Mouse (Mus musculus) liver, embryonic 13.5 days (tissue): ENCODE results near the gene Ciapin1. TPM values are rescaled to one million over a fixed set of nuclear protein-coding genes. Genes with fewer than 3 reads are reported as not detected.

ENCODE experiments used
- ATAC-seq: fragments of 200-750 bp; cut with Nextera tagmentation; 2 replicates; pipeline ENCODE4 v1.8.0; 2017; ENCODE audit warnings: low read depth, mild to moderate bottlenecking, moderate number of reproducible peaks, moderate library complexity
- DNase-seq: peaks from one replicate; pipeline ENCODE4 v3.0.0; 2022
- H3K27ac ChIP-seq: fragments of 300-500 bp; sonication (generic); 2 replicates; pipeline ENCODE4 v1.5.1; 2015; ENCODE audit warnings: moderate library complexity, mild to moderate bottlenecking, inconsistent platforms
- H3K27me3 ChIP-seq: fragments of 300-500 bp; sonication (generic); 2 replicates; pipeline ENCODE4 v1.6.1; 2015; ENCODE audit warnings: mild to moderate bottlenecking, inconsistent platforms
- H3K36me3 ChIP-seq: fragments of 300-500 bp; sonication (generic); 2 replicates; pipeline ENCODE4 v1.6.1; 2015; ENCODE audit warnings: mild to moderate bottlenecking, inconsistent platforms
- H3K4me1 ChIP-seq: fragments of 300-500 bp; sonication (generic); replicated peaks from 2 replicates; pipeline ENCODE4 v1.6.1; 2015; ENCODE audit warnings: inconsistent platforms
- H3K4me2 ChIP-seq: fragments of 300-500 bp; sonication (generic); 2 replicates; pipeline ENCODE4 v1.6.1; 2015; ENCODE audit warnings: inconsistent platforms, mild to moderate bottlenecking, moderate library complexity
- H3K4me3 ChIP-seq: fragments of 300-500 bp; sonication (generic); replicated peaks from 2 replicates; pipeline ENCODE4 v1.5.1; 2015; ENCODE audit warnings: mild to moderate bottlenecking, inconsistent platforms
- H3K9ac ChIP-seq: fragments of 300-500 bp; sonication (generic); 2 replicates; pipeline ENCODE4 v1.6.1; 2015; ENCODE audit warnings: mild to moderate bottlenecking, inconsistent platforms
- H3K9me3 ChIP-seq: fragments of 300-500 bp; sonication (generic); replicated peaks from 2 replicates; pipeline ENCODE4 v1.6.1; 2016; ENCODE audit warnings: inconsistent platforms
- WGBS: fragments of 180-500 bp; shearing (Covaris S2); methylation state at CpG from one replicate; pipeline ENCODE4 v1.1.7; 2015; ENCODE audit not compliant: insufficient replicate concordance; 5-methylcytosine and 5-hydroxymethylcytosine counted together
- polyA plus RNA-seq: library from polyadenylated mRNA; unstranded; fragments of >200 nt; fragmentation: Nextera tagmentation; extraction: Ambion mirVana; gene quantifications from 2 replicates; pipeline ENCODE4 v1.2.1, GENCODE M21; 2015

Gene Ciapin1
- polyA plus RNA-seq, 1 experiment from 2014 or later, result 68.0 TPM

DNA sequence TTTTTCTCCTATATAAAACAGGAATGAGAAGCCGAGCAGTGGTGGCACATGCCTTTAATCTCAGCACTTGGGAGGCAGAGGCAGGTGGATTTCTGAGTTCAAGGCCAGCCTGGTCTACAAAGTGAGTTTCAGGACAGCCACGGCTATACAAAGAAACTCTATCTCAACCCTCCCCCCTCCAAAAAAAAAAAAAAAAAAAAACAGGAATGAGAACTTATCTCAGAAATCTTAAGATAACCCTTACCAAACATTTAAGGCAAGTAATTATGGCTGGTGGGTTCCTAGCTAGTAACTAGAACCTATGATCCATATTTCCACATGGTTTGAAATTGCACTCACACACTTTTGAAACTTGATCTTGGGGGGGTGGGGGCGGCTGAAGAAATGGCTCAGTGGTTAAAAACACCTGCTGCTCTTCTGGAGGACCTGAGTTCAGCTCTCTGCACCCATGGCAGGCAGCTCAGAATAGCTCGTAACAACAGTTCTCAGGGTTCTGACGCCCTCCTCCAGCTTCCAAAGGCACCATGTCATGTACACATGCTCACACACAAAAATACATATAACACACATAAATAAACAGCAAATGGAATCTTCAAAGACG, 52.1 kb downstream of the Ciapin1 start:
- DNase-seq (no peak), ATAC-seq (no peak)
- Histone ChIP-seq H3K4me3 (no peak overlapping the region), H3K9me3 (no peaks in the 10 kb centered on the region), H3K27ac (peak overlapping the region; percentile 99), H3K27me3 (peaks cover 17% of the 10 kb centered on the region), H3K36me3 (no peaks in the 10 kb centered on the region), H3K9ac (0 out of 2 replicates have a peak overlapping the region, but pooled peaks have one; percentile 63), H3K4me1 (peaks cover 66% of the 10 kb centered on the region), H3K4me2 (peak overlapping the region; percentile 54; the same call in 1 of the 2 replicates)
- 63% methylated on average over 6 of the region's 6 CpGs for WGBS

DNA sequence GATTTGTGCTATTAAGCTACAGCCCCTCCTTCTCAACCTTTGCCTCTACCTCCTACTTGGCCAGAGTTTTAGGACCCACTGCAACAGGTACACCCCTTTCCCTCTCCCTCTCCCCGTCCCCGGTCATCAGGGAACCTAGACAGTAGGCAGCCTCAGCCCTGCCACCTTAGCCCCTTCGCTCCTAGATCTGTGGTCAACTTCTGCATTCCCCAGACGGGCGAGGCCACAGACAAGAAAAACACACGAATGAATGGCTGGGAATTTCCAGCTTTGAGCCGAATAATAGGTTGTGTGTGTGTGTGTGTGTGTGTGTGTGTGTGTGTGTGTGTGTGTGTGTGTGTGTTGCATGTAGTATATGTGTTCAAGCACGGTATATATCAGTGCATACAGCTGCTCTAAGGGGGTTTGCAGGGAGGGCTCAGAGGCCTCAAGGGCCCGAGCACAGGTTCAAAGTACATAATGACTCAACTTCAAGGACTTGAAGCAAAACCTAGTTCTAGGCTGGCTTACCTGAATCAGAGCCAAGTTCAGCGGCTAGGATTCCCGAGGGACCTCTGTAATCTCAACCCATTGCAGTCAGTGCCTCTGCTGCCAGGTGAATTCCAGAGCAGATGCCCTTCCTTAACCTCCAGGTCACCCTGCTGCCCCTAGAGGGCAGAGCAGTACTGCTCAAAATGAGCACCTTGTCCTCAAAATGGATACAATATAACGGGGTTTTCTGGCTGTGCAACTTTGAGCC, 52.7 kb downstream of the Ciapin1 start:
- peak overlapping the region; percentile 99; the same call in 1 of the 2 replicates for H3K27ac ChIP-seq
- no peak overlapping the region for H3K4me2 ChIP-seq
- peaks cover 18% of the 10 kb centered on the region for H3K27me3 ChIP-seq
- H3K4me3 ChIP-seq, result no peak overlapping the region
- no peak for ATAC-seq
- H3K9ac ChIP-seq, result no peak overlapping the region
- no peaks in the 10 kb centered on the region for H3K9me3 ChIP-seq
- no peaks in the 10 kb centered on the region for H3K36me3 ChIP-seq
- peak; percentile 57 for DNase-seq
- H3K4me1 ChIP-seq, result peaks cover 73% of the 10 kb centered on the region
- 52% methylated on average over 12 of the region's 12 CpGs for WGBS

DNA sequence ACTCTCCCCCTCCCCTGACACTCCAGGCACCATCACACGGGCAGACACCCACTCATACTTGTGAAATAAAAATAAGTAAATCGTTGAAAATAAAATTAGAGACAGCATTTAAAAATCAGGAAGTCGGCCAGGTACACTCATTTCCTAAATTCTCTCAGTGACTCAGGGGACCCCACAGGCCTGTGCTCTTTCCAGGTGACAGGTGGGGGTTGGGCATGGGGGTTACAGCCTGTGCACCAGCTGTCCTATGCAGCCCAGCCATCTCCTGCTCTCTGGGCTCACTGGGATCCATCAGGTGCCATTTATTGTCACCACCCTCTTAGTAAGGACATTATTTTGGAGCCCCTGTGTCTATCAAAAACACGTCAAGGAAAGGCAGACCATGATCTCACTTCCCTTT, 54.3 kb downstream of the Ciapin1 start:
- no peak overlapping the region for H3K4me2 ChIP-seq
- peaks cover 19% of the 10 kb centered on the region; the same call in 1 of the 2 replicates for H3K27me3 ChIP-seq
- 31% methylated on average over 4 of the region's 4 CpGs for WGBS
- no peaks in the 10 kb centered on the region for H3K9me3 ChIP-seq
- no peak for ATAC-seq
- no peaks in the 10 kb centered on the region for H3K36me3 ChIP-seq
- H3K4me3 ChIP-seq, result no peak overlapping the region
- no peak overlapping the region for H3K27ac ChIP-seq
- DNase-seq, result no peak
- H3K4me1 ChIP-seq, result peaks cover 75% of the 10 kb centered on the region
- no peak overlapping the region for H3K9ac ChIP-seq

DNA sequence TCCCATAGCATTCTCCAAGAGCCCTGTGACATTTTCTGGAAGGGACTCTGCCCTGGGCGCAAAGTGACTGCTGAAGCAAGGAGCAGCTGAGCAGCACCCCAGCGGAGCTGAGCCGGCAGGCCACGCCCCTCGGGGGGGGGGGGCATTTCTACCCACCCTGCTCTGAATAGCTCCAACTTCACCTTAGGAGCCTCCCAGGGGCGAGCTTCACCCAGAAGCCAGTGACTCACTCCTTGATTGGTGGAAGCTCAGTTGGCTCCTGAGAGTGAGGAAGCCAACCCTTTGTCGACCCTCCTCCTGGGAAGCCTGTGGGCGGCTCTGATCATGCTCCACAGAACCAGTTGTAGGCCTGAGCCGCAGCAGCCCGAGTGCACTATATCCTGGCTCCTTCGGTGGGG, 56.3 kb downstream of the Ciapin1 start:
- H3K9me3 ChIP-seq, result no peaks in the 10 kb centered on the region
- peak overlapping the region; percentile 28; the same call in 1 of the 2 replicates for H3K9ac ChIP-seq
- 15% methylated on average over 11 of the region's 11 CpGs for WGBS
- no peak overlapping the region for H3K4me3 ChIP-seq
- no peaks in the 10 kb centered on the region for H3K36me3 ChIP-seq
- H3K27me3 ChIP-seq, result peaks cover 34% of the 10 kb centered on the region; the same call in 1 of the 2 replicates
- no peak overlapping the region for H3K27ac ChIP-seq
- DNase-seq (no peak), ATAC-seq (no peak)
- H3K4me1 ChIP-seq, result peaks cover 63% of the 10 kb centered on the region
- no peak overlapping the region; the same call in 1 of the 2 replicates for H3K4me2 ChIP-seq

DNA sequence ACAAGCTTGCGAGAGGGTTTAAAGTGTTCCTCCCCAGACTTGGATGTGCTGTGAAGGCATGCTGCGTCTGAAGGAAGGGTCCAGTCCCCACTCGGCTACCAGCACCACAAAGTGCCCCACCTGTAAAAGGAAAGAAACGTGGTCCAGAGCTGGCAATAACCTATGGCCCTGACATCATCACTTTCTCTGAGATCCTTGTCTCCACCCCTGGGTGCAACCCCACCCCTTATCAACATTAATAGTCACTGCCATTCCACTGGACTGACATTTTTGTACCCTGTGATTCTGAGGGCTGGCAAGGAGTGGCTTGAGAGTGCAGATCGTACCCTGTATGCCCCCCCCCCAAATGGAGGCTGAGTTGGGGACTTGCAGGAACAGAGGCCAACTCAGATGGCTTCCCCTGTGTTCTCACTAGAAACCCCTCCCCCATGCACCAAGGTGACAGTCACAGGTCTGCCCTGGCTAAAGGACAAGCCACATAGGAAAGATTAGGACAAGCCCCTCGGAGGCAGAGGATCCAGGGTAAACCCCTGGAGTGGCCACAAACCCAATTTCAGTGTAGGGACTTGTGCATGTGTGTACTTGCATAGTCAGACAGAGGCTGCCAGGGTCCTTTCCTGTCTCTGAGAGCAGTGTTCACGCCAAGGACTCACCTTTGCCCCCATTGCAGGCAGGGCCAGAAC, 56.9 kb downstream of the Ciapin1 start:
- 46% methylated on average over 7 of the region's 7 CpGs for WGBS

DNA sequence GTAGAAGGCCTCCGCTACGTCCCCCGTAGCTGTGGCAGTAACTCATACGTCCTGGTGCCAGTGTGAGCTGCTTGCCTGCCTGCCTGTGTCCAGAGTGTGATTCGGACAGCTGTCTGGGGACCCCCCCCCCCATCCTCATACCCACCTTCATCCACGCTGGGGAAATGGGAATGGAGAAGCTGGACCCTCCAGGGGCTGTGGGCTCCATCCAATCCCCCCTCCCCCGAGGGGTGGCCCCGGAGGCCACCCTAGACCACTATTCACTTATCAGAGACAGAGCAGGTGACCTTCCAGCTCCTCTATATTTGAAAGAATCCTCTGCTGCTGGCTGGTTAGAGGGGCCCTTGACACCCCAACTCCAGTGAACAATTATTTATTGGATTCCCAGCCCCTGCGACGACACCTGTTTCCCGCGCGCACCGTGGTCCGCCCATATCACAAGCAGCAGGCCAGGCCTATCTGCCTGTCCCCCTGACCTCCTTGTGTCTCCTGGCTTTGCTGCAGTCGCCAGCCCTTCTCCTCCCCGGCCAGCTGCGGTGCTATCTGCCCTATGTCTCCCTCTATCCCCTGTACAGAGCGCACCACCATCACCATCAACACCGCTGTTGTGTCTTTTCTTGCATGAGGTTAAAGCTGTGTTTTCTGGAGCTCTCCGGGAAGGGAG, 57.5 kb downstream of the Ciapin1 start:
- 55% methylated on average over 21 of the region's 21 CpGs for WGBS
- Histone ChIP-seq H3K27me3 (peaks cover 41% of the 10 kb centered on the region), H3K9ac (no peak overlapping the region), H3K4me1 (peaks cover 50% of the 10 kb centered on the region), H3K4me2 (no peak overlapping the region; the same call in 1 of the 2 replicates), H3K27ac (no peak overlapping the region; the same call in 1 of the 2 replicates), H3K4me3 (no peak overlapping the region), H3K36me3 (no peaks in the 10 kb centered on the region), H3K9me3 (no peaks in the 10 kb centered on the region)
- ATAC-seq, result no peak
- DNase-seq, result no peak

More for the DNA sequence above, 56.9 kb downstream of the Ciapin1 start:
- Histone ChIP-seq H3K9ac (peak overlapping the region; percentile 28; the same call in 1 of the 2 replicates), H3K4me1 (peaks cover 57% of the 10 kb centered on the region), H3K4me3 (no peak overlapping the region), H3K36me3 (no peaks in the 10 kb centered on the region), H3K27me3 (peaks cover 35% of the 10 kb centered on the region), H3K9me3 (no peaks in the 10 kb centered on the region), H3K27ac (no peak overlapping the region; the same call in 1 of the 2 replicates), H3K4me2 (no peak overlapping the region; the same call in none of the 2 replicates)
- ATAC-seq (peak; percentile 51), DNase-seq (no peak)

DNA sequence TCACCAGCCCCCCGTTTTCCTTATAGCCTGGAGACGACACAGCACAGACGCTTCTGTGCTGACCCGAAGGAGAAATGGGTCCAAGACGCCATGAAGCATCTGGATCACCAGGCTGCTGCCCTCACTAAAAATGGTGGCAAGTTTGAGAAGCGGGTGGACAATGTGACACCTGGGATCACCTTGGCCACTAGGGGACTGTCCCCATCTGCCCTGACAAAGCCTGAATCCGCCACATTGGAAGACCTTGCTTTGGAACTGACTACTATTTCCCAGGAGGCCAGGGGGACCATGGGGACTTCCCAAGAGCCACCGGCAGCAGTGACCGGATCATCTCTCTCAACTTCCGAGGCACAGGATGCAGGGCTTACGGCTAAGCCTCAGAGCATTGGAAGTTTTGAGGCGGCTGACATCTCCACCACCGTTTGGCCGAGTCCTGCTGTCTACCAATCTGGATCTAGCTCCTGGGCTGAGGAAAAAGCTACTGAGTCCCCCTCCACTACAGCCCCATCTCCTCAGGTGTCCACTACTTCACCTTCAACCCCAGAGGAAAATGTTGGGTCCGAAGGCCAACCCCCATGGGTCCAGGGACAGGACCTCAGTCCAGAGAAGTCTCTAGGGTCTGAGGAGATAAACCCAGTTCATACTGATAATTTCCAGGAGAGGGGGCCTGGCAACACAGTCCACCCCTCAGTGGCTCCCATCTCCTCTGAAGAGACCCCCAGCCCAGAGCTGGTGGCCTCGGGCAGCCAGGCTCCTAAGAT, 58.4 kb downstream of the Ciapin1 start:
- Histone ChIP-seq H3K4me1 (peaks cover 43% of the 10 kb centered on the region), H3K9ac (no peak overlapping the region), H3K36me3 (no peaks in the 10 kb centered on the region), H3K27ac (no peak overlapping the region), H3K27me3 (peaks cover 46% of the 10 kb centered on the region), H3K9me3 (no peaks in the 10 kb centered on the region), H3K4me2 (no peak overlapping the region), H3K4me3 (no peak overlapping the region)
- ATAC-seq, result no peak
- 68% methylated on average over 16 of the region's 16 CpGs for WGBS
- DNase-seq, result no peak

DNA sequence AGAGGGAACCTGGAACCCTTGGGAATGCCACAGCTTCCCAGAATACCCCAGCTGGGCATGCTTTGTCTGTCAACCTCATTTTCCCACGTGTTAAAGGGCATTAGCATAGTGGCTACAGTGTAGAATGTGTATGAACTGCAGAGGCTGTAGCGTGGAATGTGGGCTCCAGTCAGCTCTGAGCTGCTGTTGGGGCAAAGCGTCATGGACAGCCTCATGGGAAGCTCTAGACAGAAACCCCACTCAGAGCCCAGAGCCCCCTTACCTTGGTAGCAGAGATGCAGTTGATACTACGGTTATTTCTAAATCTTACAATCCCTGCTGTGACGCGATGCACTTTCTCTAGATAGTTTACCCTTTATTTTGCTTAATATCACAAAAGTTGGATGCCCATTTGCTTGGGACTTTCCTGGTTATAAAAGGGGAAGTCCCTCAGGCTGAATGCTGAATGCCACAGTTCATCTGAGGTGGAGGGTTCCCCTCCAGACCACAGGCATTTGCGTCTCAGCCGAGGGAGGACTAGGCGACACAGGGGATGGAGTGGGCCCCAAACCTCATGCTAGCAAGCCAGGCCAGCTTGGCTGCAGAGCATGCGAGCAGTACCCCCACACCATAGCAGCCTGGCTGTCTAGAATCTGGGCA, 59.1 kb downstream of the Ciapin1 start:
- H3K36me3 ChIP-seq, result no peaks in the 10 kb centered on the region
- peaks cover 43% of the 10 kb centered on the region for H3K4me1 ChIP-seq
- WGBS, result 39% methylated on average over 10 of the region's 10 CpGs
- no peak overlapping the region for H3K4me3 ChIP-seq
- no peak overlapping the region for H3K9ac ChIP-seq
- DNase-seq (no peak), ATAC-seq (no peak)
- H3K27me3 ChIP-seq, result peaks cover 53% of the 10 kb centered on the region
- H3K4me2 ChIP-seq, result no peak overlapping the region
- H3K9me3 ChIP-seq, result no peaks in the 10 kb centered on the region
- H3K27ac ChIP-seq, result no peak overlapping the region

DNA sequence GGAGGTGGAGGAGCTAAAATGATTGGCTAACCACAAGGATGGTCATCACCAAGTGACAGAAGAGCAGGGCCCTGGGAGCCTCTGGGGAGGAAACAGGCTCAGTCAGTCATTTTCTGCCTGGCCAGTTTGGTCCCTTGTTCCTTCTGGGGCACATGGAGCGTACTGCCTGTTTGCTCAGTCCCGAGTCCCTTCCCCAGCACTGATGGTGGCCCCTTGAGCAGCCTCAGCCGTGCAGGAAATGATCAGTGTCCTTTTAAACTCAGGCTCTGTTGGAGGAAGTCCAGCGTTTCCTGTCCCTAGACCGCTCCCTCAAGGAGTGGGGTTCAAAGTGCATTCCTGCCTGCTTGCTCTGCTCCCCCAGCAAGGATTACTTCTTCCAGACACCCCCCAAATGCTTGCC, 59.7 kb downstream of the Ciapin1 start:
- Histone ChIP-seq H3K9me3 (no peaks in the 10 kb centered on the region), H3K27me3 (peaks cover 59% of the 10 kb centered on the region), H3K4me3 (no peak overlapping the region), H3K4me1 (peaks cover 43% of the 10 kb centered on the region), H3K4me2 (no peak overlapping the region), H3K27ac (no peak overlapping the region), H3K9ac (no peak overlapping the region), H3K36me3 (no peaks in the 10 kb centered on the region)
- ATAC-seq (peak; percentile 16; the same call in 1 of the 2 replicates), DNase-seq (no peak)
- WGBS, result 20% methylated on average over 5 of the region's 5 CpGs

DNA sequence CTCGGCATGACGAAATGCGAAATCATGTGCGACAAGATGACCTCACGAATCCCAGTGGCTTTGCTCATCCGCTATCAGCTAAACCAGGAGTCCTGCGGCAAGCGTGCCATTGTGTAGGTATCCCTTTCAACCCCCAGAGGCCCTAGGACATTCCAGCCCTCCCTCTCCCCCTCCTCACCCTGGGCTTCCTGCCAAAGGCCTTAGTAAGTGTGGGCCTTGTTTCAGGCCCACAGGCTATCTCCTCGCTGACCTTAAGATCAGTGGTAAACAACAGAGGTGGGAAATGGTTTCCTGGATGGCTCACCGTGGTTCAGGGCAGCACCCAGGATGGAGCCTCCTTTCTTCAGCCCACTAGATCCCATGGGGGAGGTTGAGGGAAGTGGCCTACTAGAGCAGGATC, 60.1 kb downstream of the Ciapin1 start:
- no peak for DNase-seq
- H3K9ac ChIP-seq, result no peak overlapping the region
- H3K4me3 ChIP-seq, result no peak overlapping the region
- no peak for ATAC-seq
- WGBS, result 44% methylated on average over 10 of the region's 10 CpGs
- H3K27ac ChIP-seq, result no peak overlapping the region
- H3K36me3 ChIP-seq, result no peaks in the 10 kb centered on the region
- peaks cover 43% of the 10 kb centered on the region for H3K4me1 ChIP-seq
- no peaks in the 10 kb centered on the region for H3K9me3 ChIP-seq
- H3K4me2 ChIP-seq, result no peak overlapping the region
- peaks cover 63% of the 10 kb centered on the region for H3K27me3 ChIP-seq
